Mouse (Mus musculus) megakaryocyte, adult 5-6 weeks (primary cell): ENCODE measurements at regions not wholly inside any gene's neighbourhood (a gene's known extent, or its start where the extent isn't known, plus 50 kb on each side); places are given as distances from the start of the nearest gene placed in this dataset.

Experiments
- ATAC-seq: 2 replicates; pipeline ENCODE4 v1.8.0; 2016; ENCODE audit warnings: mild to moderate bottlenecking, inconsistent platforms; ENCODE audit not compliant: poor library complexity, severe bottlenecking

- ATAC-seq, result no peak
Measured at GRCm38 (mm10) chr1:179906115-179906514, 54.2 kb upstream of the Cdc42bpa start.

- no peak for ATAC-seq
Measured at GRCm38 (mm10) chr1:179892711-179893110, 67.6 kb upstream of the Cdc42bpa start.

- ATAC-seq, result no peak
Measured at GRCm38 (mm10) chr1:179887921-179888320, 72.4 kb upstream of the Cdc42bpa start.

- ATAC-seq, result no peak
Measured at GRCm38 (mm10) chr1:179881222-179881621, 77.7 kb upstream of the Ahctf1 start.

- peak; percentile 67; the same call in 1 of the 2 replicates for ATAC-seq
Measured at GRCm38 (mm10) chr1:179877893-179878292, 74.4 kb upstream of the Ahctf1 start.

GRCm38 (mm10) chr1:179873772-179874555 is 70.5 kb upstream of the Ahctf1 start:
- ATAC-seq, result peak; percentile 45

- ATAC-seq, result no peak
Measured at GRCm38 (mm10) chr1:179871961-179872360, 68.5 kb upstream of the Ahctf1 start.

GRCm38 (mm10) chr1:179868656-179869055 is 65.2 kb upstream of the Ahctf1 start:
- ATAC-seq, result no peak

- peak; percentile 74 for ATAC-seq
Measured at GRCm38 (mm10) chr1:179867493-179867892, 64.0 kb upstream of the Ahctf1 start.

GRCm38 (mm10) chr1:179866056-179866772 is 62.7 kb upstream of the Ahctf1 start:
- ATAC-seq, result no peak

- ATAC-seq, result no peak
Measured at GRCm38 (mm10) chr1:179865561-179865960, 62.1 kb upstream of the Ahctf1 start.

- ATAC-seq, result no peak
Measured at GRCm38 (mm10) chr1:179864537-179865226, 61.2 kb upstream of the Ahctf1 start.

- ATAC-seq, result 0 out of 2 replicates have a peak, but pooled peaks have one; percentile 30
Measured at GRCm38 (mm10) chr1:179863420-179863819, 59.9 kb upstream of the Ahctf1 start.

GRCm38 (mm10) chr1:179862941-179863340 is 59.5 kb upstream of the Ahctf1 start:
- ATAC-seq, result no peak

GRCm38 (mm10) chr1:179861776-179862175 is 58.3 kb upstream of the Ahctf1 start:
- ATAC-seq, result no peak

GRCm38 (mm10) chr1:179859552-179859902 is 56.0 kb upstream of the Ahctf1 start:
- ATAC-seq, result no peak

- 0 out of 2 replicates have a peak, but pooled peaks have one; percentile 33 for ATAC-seq
Measured at GRCm38 (mm10) chr1:179858780-179859551, 55.5 kb upstream of the Ahctf1 start.

- ATAC-seq, result peak; percentile 39
Measured at GRCm38 (mm10) chr1:179854288-179854965, 50.9 kb upstream of the Ahctf1 start.
